Mouse (Mus musculus) neutrophil, adult 5-6 weeks (primary cell): Measurements from ENCODE around the gene Ncs1. TPM values are rescaled to one million over a fixed set of nuclear protein-coding genes. Genes with fewer than 3 reads are reported as not detected.

Experiments used
- ATAC-seq: fragments of 151-379, 151-347 bp; 2 replicates; pipeline ENCODE4 v1.8.0; 2017; ENCODE audit warnings: mild to moderate bottlenecking, moderate TSS enrichment; ENCODE audit not compliant: insufficient number of reproducible peaks, poor library complexity, low FRiP score, severe bottlenecking; ENCODE audit errors: extremely low read depth
- total RNA-seq: library from RNA; stranded (forward); fragments of 200-1000 nt; gene quantifications from 2 replicates; pipeline ENCODE4 v1.2.3, GENCODE M21; 2017

Gene Ncs1
- total RNA-seq, 1 experiment from 2014 or later, result not detected

- ATAC-seq, result no peak
Measured at GRCm38 (mm10) chr2:31305684-31306083, 60.1 kb downstream of the Ncs1 start.

GRCm38 (mm10) chr2:31308257-31308656 lies 62.6 kb downstream of the Ncs1 start:
- ATAC-seq, result no peak

- ATAC-seq, result no peak
Measured at GRCm38 (mm10) chr2:31309549-31309948, 63.9 kb downstream of the Ncs1 start.

GRCm38 (mm10) chr2:31314007-31314465 lies 68.4 kb downstream of the Ncs1 start, which contains the start of gene Hmcn2:
Gene Hmcn2 (plus strand): TSS chr2:31314415.
- ATAC-seq, result no peak

GRCm38 (mm10) chr2:31318162-31318561 lies 72.5 kb downstream of the Ncs1 start:
- no peak for ATAC-seq

- no peak for ATAC-seq
Measured at GRCm38 (mm10) chr2:31319200-31319599, 73.6 kb downstream of the Ncs1 start.

- ATAC-seq, result no peak
Measured at GRCm38 (mm10) chr2:31327186-31327585, 81.6 kb downstream of the Ncs1 start.

GRCm38 (mm10) chr2:31337706-31338330 lies 92.2 kb downstream of the Ncs1 start:
- ATAC-seq, result no peak

- no peak for ATAC-seq
Measured at GRCm38 (mm10) chr2:31339826-31340225, 94.2 kb downstream of the Ncs1 start.

- no peak for ATAC-seq
Measured at GRCm38 (mm10) chr2:31341726-31342535, 96.3 kb downstream of the Ncs1 start.

Other genes with a start within 250 kb of the Ncs1 start
- gene Fnbp1, start 103.8 kb upstream of the Ncs1 start, total RNA-seq, result 75.8 and 83.0 TPM in 2 replicates
- 56.0 and 58.8 TPM in 2 replicates for gene Gpr107, start 93.5 kb upstream of the Ncs1 start, total RNA-seq
- gene Hmcn2, start 68.6 kb downstream of the Ncs1 start, total RNA-seq, result not detected in 2 replicates
- gene Ass1, start 224.4 kb downstream of the Ncs1 start, total RNA-seq, result 10.6 and 18.4 TPM in 2 replicates